Mouse (Mus musculus) heart, adult 2 months (tissue): ENCODE measurements around the gene Jade2. TPM values are rescaled to one million over a fixed set of nuclear protein-coding genes. Genes with fewer than 3 reads are reported as not detected.
A peak's percentile ranks its signal among the peaks of the same experiment; 100 is the strongest.

Experiments
- DNase-seq, 2 experiments: peaks; one replicate each; pipeline ENCODE4 v3.0.0; 2021
- H3K27ac ChIP-seq: fragments of 200-600 bp; 2 replicates; pipeline ENCODE4 v1.8.1; 2022
- H3K27me3 ChIP-seq: fragments of 200-500 bp; 2 replicates; pipeline ENCODE4 v1.6.1; 2012; ENCODE audit warnings: mild to moderate bottlenecking, low read length, inconsistent platforms, mixed read lengths; ENCODE audit not compliant: control insufficient read depth, insufficient read depth
- H3K36me3 ChIP-seq: fragments of 200-500 bp; 2 replicates; pipeline ENCODE4 v1.6.1; 2012; ENCODE audit warnings: low read length, inconsistent platforms; ENCODE audit not compliant: control insufficient read depth, insufficient read depth
- H3K4me1 ChIP-seq: fragments of 200-500 bp; 2 replicates; pipeline ENCODE4 v1.6.1; 2011; ENCODE audit warnings: low read length; ENCODE audit not compliant: control insufficient read depth, insufficient read depth
- H3K4me3 ChIP-seq: fragments of 200-600 bp; 2 replicates; pipeline ENCODE4 v1.8.1; 2022
- H3K79me2 ChIP-seq: fragments of 200-500 bp; replicated peaks from 2 replicates; pipeline ENCODE4 v1.6.1; 2012; ENCODE audit warnings: mild to moderate bottlenecking, inconsistent platforms, low read length, moderate library complexity, mixed read lengths; ENCODE audit not compliant: control insufficient read depth, insufficient read depth
- H3K9ac ChIP-seq: fragments of 200-500 bp; 2 replicates; pipeline ENCODE4 v1.6.1; 2012; ENCODE audit warnings: low read depth, mild to moderate bottlenecking, control low read depth, inconsistent platforms, low read length, mixed read lengths
- CTCF ChIP-seq: fragments of 200-600 bp; IDR thresholded peaks from 2 replicates; pipeline ENCODE4 v1.8.1; 2022; ENCODE audit warnings: antibody characterized with exemption, mild to moderate bottlenecking, moderate library complexity
- EP300 ChIP-seq: fragments of 200-500 bp; IDR thresholded peaks from 2 replicates; pipeline ENCODE4 v1.6.1; 2011; ENCODE audit warnings: low read depth, low read length, control low read depth; ENCODE audit not compliant: insufficient read depth
- POLR2A ChIP-seq: fragments of 200-500 bp; IDR thresholded peaks from 2 replicates; pipeline ENCODE4 v1.6.1; 2011; ENCODE audit warnings: mild to moderate bottlenecking, low read depth, low read length, control low read depth; ENCODE audit not compliant: insufficient read depth
- WGBS: fragments of 180-500 bp; shearing (Covaris S2); methylation state at CpG from one replicate; pipeline ENCODE4 v1.1.7; 2018; 5-methylcytosine and 5-hydroxymethylcytosine counted together
- intact Hi-C: fragments of 180-260 bp; cut with DNase I; formaldehyde crosslinking; loops from one replicate; pipeline ENCODE4 v1.15.1; 2025
- polyA plus RNA-seq: library from polyadenylated mRNA; depleted of rRNA; stranded (reverse); fragments of >200 nt; gene quantifications from 2 replicates; pipeline ENCODE4 v1.2.3, GENCODE M21; 2012
- total RNA-seq, 2 experiments: library from RNA; stranded (reverse); gene quantifications; 2 replicates each; pipeline ENCODE4 v1.2.3; 2021

Jade2 gene
- total and polyA plus RNA-seq, 3 experiments = 7.3 to 12.4 (median 11.3) TPM

GRCm38 (mm10) chr11:51817756-51818155 lies 39.7 kb downstream of the Jade2 start:
- Histone ChIP-seq H3K9ac (no peak overlapping the region), H3K4me3 (no peak overlapping the region), H3K36me3 (no peaks in the 10 kb centered on the region), H3K79me2 (no peaks in the 10 kb centered on the region), H3K27me3 (no peaks in the 10 kb centered on the region), H3K27ac (no peak overlapping the region), H3K4me1 (no peaks in the 10 kb centered on the region)
- WGBS = 32% methylated on average over 6 of the region's 6 CpGs
- peak; percentile 85 to 88 for DNase-seq
- TF ChIP-seq EP300 (peak; percentile 42; the same call in 1 of the 2 replicates), CTCF (peak; percentile 99), POLR2A (no peak)
- intact Hi-C loops = loop anchor here (5.0 kb wide), 1 partner anchor 405 kb away; no protein-coding TSS in a partner anchor

- TF ChIP-seq EP300 (no peak), CTCF (no peak), POLR2A (no peak)
- H3K4me3 ChIP-seq = no peak overlapping the region
Observed at GRCm38 (mm10) chr11:51812022-51812546, 45.4 kb downstream of the Jade2 start.

GRCm38 (mm10) chr11:51811230-51811629 lies 46.2 kb downstream of the Jade2 start:
- intact Hi-C loops = no loop called here

More at GRCm38 (mm10) chr11:51812022-51812546, 45.4 kb downstream of the Jade2 start:
- Histone ChIP-seq H3K9ac (no peak overlapping the region), H3K79me2 (no peaks in the 10 kb centered on the region), H3K4me1 (no peaks in the 10 kb centered on the region), H3K27ac (no peak overlapping the region), H3K27me3 (no peaks in the 10 kb centered on the region), H3K36me3 (no peaks in the 10 kb centered on the region)
- DNase-seq = no peak
- 83% methylated on average over 8 of the region's 8 CpGs for WGBS
- intact Hi-C loops = no loop called here

GRCm38 (mm10) chr11:51809632-51810224 lies 47.7 kb downstream of the Jade2 start:
- H3K36me3 ChIP-seq = no peaks in the 10 kb centered on the region
- H3K79me2 ChIP-seq = no peaks in the 10 kb centered on the region
- intact Hi-C loops = no loop called here
- no peaks in the 10 kb centered on the region for H3K27me3 ChIP-seq
- H3K4me3 ChIP-seq = no peak overlapping the region
- WGBS = 57% methylated on average over 6 of the region's 6 CpGs
- no peaks in the 10 kb centered on the region for H3K4me1 ChIP-seq
- TF ChIP-seq POLR2A = no peak
- peak; percentile 25 for TF ChIP-seq CTCF
- TF ChIP-seq EP300 = no peak
- no peak overlapping the region for H3K27ac ChIP-seq
- H3K9ac ChIP-seq = no peak overlapping the region
- peak in 1 of 2 experiments; percentile 31 for DNase-seq

More at GRCm38 (mm10) chr11:51811230-51811629, 46.2 kb downstream of the Jade2 start:
- Histone ChIP-seq H3K9ac (no peak overlapping the region), H3K79me2 (no peaks in the 10 kb centered on the region), H3K4me1 (no peaks in the 10 kb centered on the region), H3K27me3 (no peaks in the 10 kb centered on the region), H3K36me3 (no peaks in the 10 kb centered on the region), H3K4me3 (no peak overlapping the region), H3K27ac (no peak overlapping the region)
- 85% methylated on average over 4 of the region's 4 CpGs for WGBS
- TF ChIP-seq CTCF = peak; percentile 56
- no peak for TF ChIP-seq POLR2A
- DNase-seq = no peak

GRCm38 (mm10) chr11:51807108-51807879 lies 50.2 kb downstream of the Jade2 start:
- no peak overlapping the region for H3K27ac ChIP-seq
- no peaks in the 10 kb centered on the region for H3K36me3 ChIP-seq
- TF ChIP-seq POLR2A = no peak
- no peak for TF ChIP-seq CTCF
- no peak for TF ChIP-seq EP300
- no peak for DNase-seq
- H3K9ac ChIP-seq = no peak overlapping the region
- no peaks in the 10 kb centered on the region for H3K27me3 ChIP-seq
- no peak overlapping the region for H3K4me3 ChIP-seq
- intact Hi-C loops = no loop called here
- no peaks in the 10 kb centered on the region for H3K4me1 ChIP-seq
- H3K79me2 ChIP-seq = no peaks in the 10 kb centered on the region
- 57% methylated on average over 13 of the region's 13 CpGs for WGBS
